Mouse (Mus musculus) gastrocnemius, adult 2 months (tissue): ENCODE measurements around the gene Anks1b. TPM values are rescaled to one million over a fixed set of nuclear protein-coding genes. Genes with fewer than 3 reads are reported as not detected.

Source experiments
- DNase-seq: peaks from one replicate; pipeline ENCODE4 v3.0.0; 2022
- H3K27ac ChIP-seq: fragments of 200-600 bp; 2 replicates; pipeline ENCODE4 v1.8.1; 2022; ENCODE audit warnings: mild to moderate bottlenecking
- H3K4me3 ChIP-seq: fragments of 200-600 bp; 2 replicates; pipeline ENCODE4 v1.8.1; 2022; ENCODE audit warnings: mild to moderate bottlenecking, moderate library complexity
- CTCF ChIP-seq: fragments of 200-600 bp; IDR thresholded peaks from 2 replicates; pipeline ENCODE4 v1.8.1; 2022; ENCODE audit warnings: antibody characterized with exemption, mild to moderate bottlenecking, moderate library complexity
- intact Hi-C: fragments of 180-260 bp; cut with DNase I; formaldehyde crosslinking; loops from one replicate; pipeline ENCODE4 v1.15.1; 2025
- total RNA-seq, 2 experiments: library from RNA; stranded (reverse); gene quantifications; 2 replicates each; pipeline ENCODE4 v1.2.3; 2021

The Anks1b gene
- total RNA-seq, 2 experiments from 2014 or later, result 0.20 to 0.22 TPM

GRCm38 (mm10) chr10:90258944-90259714 is 385.8 kb downstream of the Anks1b start:
- Histone ChIP-seq H3K4me3 (no peak overlapping the region), H3K27ac (no peak overlapping the region)
- no peak for DNase-seq
- intact Hi-C loops, result no loop called here
- TF ChIP-seq CTCF, result no peak

DNA sequence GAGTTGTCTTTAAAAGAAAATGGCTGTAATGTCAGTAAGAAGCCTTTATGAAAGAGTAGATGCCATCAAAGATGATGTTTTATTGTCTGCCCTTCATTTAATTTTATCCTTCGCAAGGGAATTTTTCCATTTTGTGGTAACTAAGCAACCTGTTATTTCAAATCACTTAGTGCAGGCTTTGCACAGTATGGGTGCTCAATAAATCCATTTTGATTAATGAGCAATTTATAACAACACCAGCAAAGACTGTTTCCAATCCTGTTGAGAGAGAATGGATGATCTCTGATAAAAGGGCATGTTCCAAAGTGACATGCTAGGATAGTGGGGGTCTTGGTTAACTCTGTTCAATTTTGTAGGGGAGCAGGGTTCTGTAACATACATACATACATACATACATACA is 398.0 kb downstream of the Anks1b start:
- no peak overlapping the region for H3K4me3 ChIP-seq
- no peak overlapping the region for H3K27ac ChIP-seq
- intact Hi-C loops, result no loop called here
- no peak for TF ChIP-seq CTCF
- no peak for DNase-seq

GRCm38 (mm10) chr10:90273311-90273710 is 400.0 kb downstream of the Anks1b start:
- no peak overlapping the region for H3K27ac ChIP-seq
- no peak for DNase-seq
- intact Hi-C loops, result no loop called here
- H3K4me3 ChIP-seq, result no peak overlapping the region
- TF ChIP-seq CTCF, result no peak

DNA sequence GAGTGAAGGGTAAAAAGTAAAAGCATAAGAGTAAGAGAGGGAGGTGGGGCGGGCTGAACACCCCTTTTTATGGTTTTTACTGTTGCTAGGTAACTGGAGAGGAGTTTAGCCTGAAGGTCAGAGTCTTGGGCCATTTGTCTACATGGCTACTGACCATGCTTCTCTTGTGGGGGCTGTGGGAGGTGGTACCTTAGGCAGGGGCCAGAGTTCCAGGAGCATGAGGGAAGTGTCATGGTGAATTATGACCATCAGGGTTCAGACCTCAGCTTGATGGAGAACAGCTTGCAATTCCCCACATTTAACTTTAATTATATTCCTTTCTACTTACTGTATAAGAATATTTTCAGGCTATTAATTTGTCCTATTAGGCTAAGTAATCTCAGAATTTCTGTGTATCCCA is 413.3 kb downstream of the Anks1b start:
- no peak for TF ChIP-seq CTCF

GRCm38 (mm10) chr10:90303249-90303648 is 429.9 kb downstream of the Anks1b start:
- H3K27ac ChIP-seq, result no peak overlapping the region
- intact Hi-C loops, result no loop called here
- no peak for DNase-seq
- no peak overlapping the region for H3K4me3 ChIP-seq
- TF ChIP-seq CTCF, result no peak

More for the DNA sequence above, 413.3 kb downstream of the Anks1b start:
- intact Hi-C loops, result no loop called here
- no peak overlapping the region for H3K4me3 ChIP-seq
- H3K27ac ChIP-seq, result no peak overlapping the region
- no peak for DNase-seq

GRCm38 (mm10) chr10:90306156-90306555 is 432.8 kb downstream of the Anks1b start:
- Histone ChIP-seq H3K4me3 (no peak overlapping the region), H3K27ac (no peak overlapping the region)
- TF ChIP-seq CTCF, result no peak
- intact Hi-C loops, result no loop called here
- no peak for DNase-seq

DNA sequence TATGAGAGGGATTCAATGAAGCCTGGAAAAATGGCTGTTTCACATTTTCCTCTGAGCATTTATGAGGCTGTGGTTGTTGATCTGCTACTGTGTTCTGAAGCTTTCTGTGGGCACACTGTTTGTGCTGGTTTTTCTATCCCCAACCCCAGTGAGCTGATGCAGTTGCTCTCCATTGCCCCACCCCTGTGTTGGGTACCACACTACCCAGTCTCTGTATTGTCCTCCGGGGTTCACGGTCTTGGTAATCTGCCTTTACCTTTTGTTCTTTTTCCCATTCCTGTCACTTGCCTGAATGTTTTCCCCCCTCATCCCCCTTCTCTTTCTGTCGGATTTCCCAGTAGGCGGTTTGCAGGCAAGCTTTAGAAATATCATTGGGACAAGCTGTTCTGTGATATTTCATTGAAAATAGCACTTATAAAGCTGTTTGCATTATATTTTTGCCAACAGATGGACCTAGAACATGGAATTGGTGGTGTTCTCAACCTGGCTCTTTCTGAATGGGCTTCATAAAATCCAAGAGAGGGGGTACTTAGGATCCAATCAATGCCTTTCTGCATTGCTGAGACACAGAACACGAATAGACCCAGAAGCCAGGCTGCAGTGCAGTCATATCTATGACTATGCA is 434.7 kb downstream of the Anks1b start:
- no peak overlapping the region for H3K4me3 ChIP-seq
- TF ChIP-seq CTCF, result no peak
- DNase-seq, result no peak
- H3K27ac ChIP-seq, result no peak overlapping the region
- intact Hi-C loops, result no loop called here

GRCm38 (mm10) chr10:90329781-90330180 is 456.5 kb downstream of the Anks1b start:
- intact Hi-C loops, result no loop called here
- DNase-seq, result no peak
- no peak for TF ChIP-seq CTCF
- Histone ChIP-seq H3K4me3 (no peak overlapping the region), H3K27ac (no peak overlapping the region)

- no peak overlapping the region for H3K27ac ChIP-seq
- DNase-seq, result no peak
- no peak for TF ChIP-seq CTCF
- intact Hi-C loops, result no loop called here
- no peak overlapping the region for H3K4me3 ChIP-seq
These were observed 472.1 kb downstream of the Anks1b start for GRCm38 (mm10) chr10:90345394-90345793.

- TF ChIP-seq CTCF, result no peak
- DNase-seq, result no peak
- intact Hi-C loops, result no loop called here
- Histone ChIP-seq H3K4me3 (no peak overlapping the region), H3K27ac (no peak overlapping the region)
These were observed 482.9 kb downstream of the Anks1b start for GRCm38 (mm10) chr10:90356258-90356657.

GRCm38 (mm10) chr10:90357169-90357907 is 484.0 kb downstream of the Anks1b start:
- Histone ChIP-seq H3K4me3 (no peak overlapping the region), H3K27ac (no peak overlapping the region)
- intact Hi-C loops, result no loop called here
- no peak for DNase-seq
- TF ChIP-seq CTCF, result no peak

- Histone ChIP-seq H3K27ac (no peak overlapping the region), H3K4me3 (no peak overlapping the region)
- no peak for DNase-seq
- TF ChIP-seq CTCF, result no peak
- intact Hi-C loops, result no loop called here
These were observed 495.7 kb downstream of the Anks1b start for GRCm38 (mm10) chr10:90369015-90369414.

- intact Hi-C loops, result loop anchor here (5.0 kb wide), 1 partner anchor 322 kb away; no protein-coding TSS in a partner anchor
- no peak for DNase-seq
- no peak overlapping the region for H3K27ac ChIP-seq
- no peak for TF ChIP-seq CTCF
- H3K4me3 ChIP-seq, result no peak overlapping the region
These were observed 497.4 kb downstream of the Anks1b start for GRCm38 (mm10) chr10:90370751-90371150.
